Mouse (Mus musculus): Measurements from ENCODE around the gene Foxm1. TPM values are rescaled to one million over a fixed set of nuclear protein-coding genes. Genes with fewer than 3 reads are reported as not detected.

Gene Foxm1
- polyA plus RNA-seq, 1 experiment: 8.2 TPM

- no peaks in the 10 kb centered on the region for H3K27me3 ChIP-seq (ENCODE audit: control insufficient read depth)
- no peaks in the 10 kb centered on the region for H3K36me3 ChIP-seq (ENCODE audit: control insufficient read depth)
- TF ChIP-seq GATA1 (IDR thresholded peaks at IDR 0.05; ENCODE audit: low read length) (no peak), TAL1 (IDR thresholded peaks at IDR 0.05; ENCODE audit: low read length) (no peak)
- H3K4me1 ChIP-seq (ENCODE audit: control insufficient read depth): no peaks in the 10 kb centered on the region
- no peaks in the 10 kb centered on the region for H3K9me3 ChIP-seq (ENCODE audit: control insufficient read depth, low read length)
- no peak overlapping the region for H3K4me3 ChIP-seq (replicated peaks)
Measured at GRCm38 (mm10) chr6:128389185-128389584, 26.4 kb downstream of the Foxm1 start.

GRCm38 (mm10) chr6:128390683-128391082, 27.9 kb downstream of the Foxm1 start:
- Histone ChIP-seq H3K4me3 (replicated peaks) (no peak overlapping the region), H3K36me3 (ENCODE audit: control insufficient read depth) (no peaks in the 10 kb centered on the region), H3K9me3 (ENCODE audit: control insufficient read depth, low read length) (no peaks in the 10 kb centered on the region), H3K27me3 (ENCODE audit: control insufficient read depth) (no peaks in the 10 kb centered on the region), H3K4me1 (ENCODE audit: control insufficient read depth) (no peaks in the 10 kb centered on the region)
- no peak for TF ChIP-seq GATA1 (IDR thresholded peaks at IDR 0.05; ENCODE audit: low read length)
- no peak for TF ChIP-seq TAL1 (IDR thresholded peaks at IDR 0.05; ENCODE audit: low read length)

- no peak overlapping the region for H3K4me3 ChIP-seq (replicated peaks)
- TF ChIP-seq TAL1 (IDR thresholded peaks at IDR 0.05; ENCODE audit: low read length) (no peak), GATA1 (IDR thresholded peaks at IDR 0.05; ENCODE audit: low read length) (no peak)
- H3K4me1 ChIP-seq (ENCODE audit: control insufficient read depth): no peaks in the 10 kb centered on the region
- H3K9me3 ChIP-seq (ENCODE audit: control insufficient read depth, low read length): no peaks in the 10 kb centered on the region
- no peaks in the 10 kb centered on the region for H3K36me3 ChIP-seq (ENCODE audit: control insufficient read depth)
- H3K27me3 ChIP-seq (ENCODE audit: control insufficient read depth): no peaks in the 10 kb centered on the region
Measured at GRCm38 (mm10) chr6:128397574-128398261, 35.0 kb downstream of the Foxm1 start.

- Histone ChIP-seq H3K4me3 (replicated peaks) (no peak within 1 kb of the TSS), H3K9me3 (ENCODE audit: control insufficient read depth, low read length) (no peaks in the 10 kb centered on the region), H3K27me3 (ENCODE audit: control insufficient read depth) (no peaks in the 10 kb centered on the region), H3K4me1 (ENCODE audit: control insufficient read depth) (no peaks in the 10 kb centered on the region), H3K36me3 (ENCODE audit: control insufficient read depth) (no peaks in the 10 kb centered on the region)
- no peak for TF ChIP-seq GATA1 (IDR thresholded peaks at IDR 0.05; ENCODE audit: low read length)
- no peak for TF ChIP-seq TAL1 (IDR thresholded peaks at IDR 0.05; ENCODE audit: low read length)
Measured at GRCm38 (mm10) chr6:128398996-128399395, 36.2 kb downstream of the Foxm1 start, which contains the start of gene Nrip2. Gene Nrip2, plus strand, starts transcription at chr6:128399296.

- TF ChIP-seq GATA1 (IDR thresholded peaks at IDR 0.05; ENCODE audit: low read length): no peak
- no peak for TF ChIP-seq TAL1 (IDR thresholded peaks at IDR 0.05; ENCODE audit: low read length)
- Histone ChIP-seq H3K27me3 (ENCODE audit: control insufficient read depth) (no peaks in the 10 kb centered on the region), H3K9me3 (ENCODE audit: control insufficient read depth, low read length) (no peaks in the 10 kb centered on the region), H3K4me3 (replicated peaks) (no peak overlapping the region), H3K36me3 (ENCODE audit: control insufficient read depth) (no peaks in the 10 kb centered on the region), H3K4me1 (ENCODE audit: control insufficient read depth) (no peaks in the 10 kb centered on the region)
Measured at GRCm38 (mm10) chr6:128399421-128400185, 36.8 kb downstream of the Foxm1 start.

- no peaks in the 10 kb centered on the region for H3K4me1 ChIP-seq (ENCODE audit: control insufficient read depth)
- no peak for TF ChIP-seq GATA1 (IDR thresholded peaks at IDR 0.05; ENCODE audit: low read length)
- H3K27me3 ChIP-seq (ENCODE audit: control insufficient read depth): no peaks in the 10 kb centered on the region
- H3K4me3 ChIP-seq (replicated peaks): no peak overlapping the region
- H3K36me3 ChIP-seq (ENCODE audit: control insufficient read depth): peaks cover 32% of the 10 kb centered on the region
- no peaks in the 10 kb centered on the region for H3K9me3 ChIP-seq (ENCODE audit: control insufficient read depth, low read length)
Measured at GRCm38 (mm10) chr6:128404708-128405107, 41.9 kb downstream of the Foxm1 start.

- Histone ChIP-seq H3K27me3 (ENCODE audit: control insufficient read depth) (no peaks in the 10 kb centered on the region), H3K9me3 (ENCODE audit: control insufficient read depth, low read length) (no peaks in the 10 kb centered on the region), H3K4me1 (ENCODE audit: control insufficient read depth) (no peaks in the 10 kb centered on the region), H3K4me3 (replicated peaks) (no peak overlapping the region), H3K36me3 (ENCODE audit: control insufficient read depth) (peaks cover 69% of the 10 kb centered on the region)
- TF ChIP-seq GATA1 (IDR thresholded peaks at IDR 0.05; ENCODE audit: low read length) (no peak), TAL1 (IDR thresholded peaks at IDR 0.05; ENCODE audit: low read length) (no peak)
Measured at GRCm38 (mm10) chr6:128408544-128409125, 45.9 kb downstream of the Foxm1 start.

- no peak overlapping the region for H3K4me3 ChIP-seq (replicated peaks)
- no peak for TF ChIP-seq GATA1 (IDR thresholded peaks at IDR 0.05; ENCODE audit: low read length)
- no peak for TF ChIP-seq TAL1 (IDR thresholded peaks at IDR 0.05; ENCODE audit: low read length)
- no peaks in the 10 kb centered on the region for H3K27me3 ChIP-seq (ENCODE audit: control insufficient read depth)
- no peaks in the 10 kb centered on the region for H3K4me1 ChIP-seq (ENCODE audit: control insufficient read depth)
- no peaks in the 10 kb centered on the region for H3K9me3 ChIP-seq (ENCODE audit: control insufficient read depth, low read length)
- H3K36me3 ChIP-seq (ENCODE audit: control insufficient read depth): peaks cover 79% of the 10 kb centered on the region
Measured at GRCm38 (mm10) chr6:128410305-128410704, 47.5 kb downstream of the Foxm1 start.

- Histone ChIP-seq H3K36me3 (ENCODE audit: control insufficient read depth) (peaks cover 82% of the 10 kb centered on the region), H3K4me3 (replicated peaks) (no peak overlapping the region), H3K27me3 (ENCODE audit: control insufficient read depth) (no peaks in the 10 kb centered on the region), H3K9me3 (ENCODE audit: control insufficient read depth, low read length) (no peaks in the 10 kb centered on the region), H3K4me1 (ENCODE audit: control insufficient read depth) (no peaks in the 10 kb centered on the region)
- TF ChIP-seq TAL1 (IDR thresholded peaks at IDR 0.05; ENCODE audit: low read length) (no peak), GATA1 (IDR thresholded peaks at IDR 0.05; ENCODE audit: low read length) (no peak)
Measured at GRCm38 (mm10) chr6:128411115-128411514, 48.3 kb downstream of the Foxm1 start.
